Mouse (Mus musculus): ENCODE measurements around the gene Rnf103. TPM values are rescaled to one million over a fixed set of nuclear protein-coding genes. Genes with fewer than 3 reads are reported as not detected.
A peak's percentile ranks its signal among the peaks of the same experiment; 100 is the strongest.

Gene Rnf103
- total RNA-seq, 2 experiments from 2014 or later, result 43.9 to 45.4 TPM

- intact Hi-C loops (cut with DNase I), result no loop called here
- DNase-seq, result no peak
These were observed 5.7 kb upstream of the Rnf103 start for GRCm38 (mm10) chr6:71487966-71488365.

- no peak for DNase-seq
- intact Hi-C loops (cut with DNase I), result loop anchor here (5.0 kb wide), 1 partner anchor 50 kb away; the partner anchor contains the start of gene Rmnd5a
These were observed 1.6 kb upstream of the Rnf103 start for GRCm38 (mm10) chr6:71492136-71492535.

GRCm38 (mm10) chr6:71492756-71493674 is 679 bp upstream of the Rnf103 start:
- DNase-seq, result no peak
- intact Hi-C loops (cut with DNase I), result loop anchor here (5.0 kb wide), 1 partner anchor 51 kb away; the partner anchor contains the start of gene Rmnd5a

GRCm38 (mm10) chr6:71494341-71495020 is 787 bp downstream of the Rnf103 start:
- intact Hi-C loops (cut with DNase I), result loop anchor here (5.0 kb wide), 1 partner anchor 52 kb away; the partner anchor contains the start of gene Rmnd5a
- peak; percentile 51 for DNase-seq

GRCm38 (mm10) chr6:71500575-71500974 is 6.9 kb downstream of the Rnf103 start:
- no peak for DNase-seq
- intact Hi-C loops (cut with DNase I), result no loop called here

GRCm38 (mm10) chr6:71503001-71503400 is 9.3 kb downstream of the Rnf103 start:
- intact Hi-C loops (cut with DNase I), result no loop called here
- no peak for DNase-seq

GRCm38 (mm10) chr6:71503670-71504069 is 10.0 kb downstream of the Rnf103 start:
- intact Hi-C loops (cut with DNase I), result no loop called here
- no peak for DNase-seq

- no peak for DNase-seq
- intact Hi-C loops (cut with DNase I), result no loop called here
These were observed 10.4 kb downstream of the Rnf103 start for GRCm38 (mm10) chr6:71504091-71504490.

- intact Hi-C loops (cut with DNase I), result no loop called here
- no peak for DNase-seq
These were observed 12.0 kb downstream of the Rnf103 start for GRCm38 (mm10) chr6:71505671-71506070.

GRCm38 (mm10) chr6:71519476-71519875 is 25.8 kb downstream of the Rnf103 start:
- no peak for DNase-seq
- intact Hi-C loops (cut with DNase I), result no loop called here

GRCm38 (mm10) chr6:71525556-71525955 is 31.9 kb downstream of the Rnf103 start:
- peak; percentile 74 for DNase-seq
- intact Hi-C loops (cut with DNase I), result no loop called here

- intact Hi-C loops (cut with DNase I), result no loop called here
- DNase-seq, result peak; percentile 54
These were observed 33.4 kb downstream of the Rnf103 start for GRCm38 (mm10) chr6:71527056-71527455.

GRCm38 (mm10) chr6:71527826-71528225 is 34.1 kb downstream of the Rnf103 start:
- intact Hi-C loops (cut with DNase I), result no loop called here
- no peak for DNase-seq

- DNase-seq, result peak; percentile 26
- intact Hi-C loops (cut with DNase I), result no loop called here
These were observed 36.5 kb downstream of the Rnf103 start for GRCm38 (mm10) chr6:71530176-71530575.

GRCm38 (mm10) chr6:71537286-71537685 is 43.6 kb downstream of the Rnf103 start:
- intact Hi-C loops (cut with DNase I), result no loop called here
- no peak for DNase-seq

- intact Hi-C loops (cut with DNase I), result no loop called here
- DNase-seq, result peak; percentile 95
These were observed 50.2 kb downstream of the Rnf103 start, which contains the start of gene Chmp3 for GRCm38 (mm10) chr6:71543686-71544499. Gene Chmp3 (plus strand): TSS chr6:71543797.

- intact Hi-C loops (cut with DNase I), result no loop called here
- DNase-seq, result no peak
These were observed 61.8 kb downstream of the Rnf103 start for GRCm38 (mm10) chr6:71555507-71555951.

GRCm38 (mm10) chr6:71556826-71557225 is 63.1 kb downstream of the Rnf103 start:
- DNase-seq, result no peak
- intact Hi-C loops (cut with DNase I), result no loop called here

Measured in left cerebral cortex, postnatal 4 days (tissue).